Mouse (Mus musculus) adrenal gland, adult 18-20 months (tissue): ENCODE data around the gene Fat2. TPM values are rescaled to one million over a fixed set of nuclear protein-coding genes. Genes with fewer than 3 reads are reported as not detected.
A peak's percentile ranks its signal among the peaks of the same experiment; 100 is the strongest.

ENCODE experiments used
- DNase-seq, 2 experiments: peaks; one replicate each; pipeline ENCODE4 v3.0.0; 2021 to 2022; ENCODE audit warnings: low spot score in 2 of 2
- total RNA-seq, 2 experiments: library from RNA; stranded (reverse); gene quantifications; 1 replicate in 1 of 2; 2 replicates in 1 of 2; pipeline ENCODE4 v1.2.3; 2021

The Fat2 gene
- total RNA-seq, 2 experiments from 2014 or later, result 0.06 to 0.13 TPM

- no peak for DNase-seq
Measured at GRCm38 (mm10) chr11:55250527-55250926, 85.8 kb downstream of the Fat2 start.

- peak; percentile 45 to 69 for DNase-seq
Measured at GRCm38 (mm10) chr11:55240556-55240955, 95.8 kb downstream of the Fat2 start.

GRCm38 (mm10) chr11:55239496-55239895 lies 96.9 kb downstream of the Fat2 start:
- DNase-seq, result no peak

DNA sequence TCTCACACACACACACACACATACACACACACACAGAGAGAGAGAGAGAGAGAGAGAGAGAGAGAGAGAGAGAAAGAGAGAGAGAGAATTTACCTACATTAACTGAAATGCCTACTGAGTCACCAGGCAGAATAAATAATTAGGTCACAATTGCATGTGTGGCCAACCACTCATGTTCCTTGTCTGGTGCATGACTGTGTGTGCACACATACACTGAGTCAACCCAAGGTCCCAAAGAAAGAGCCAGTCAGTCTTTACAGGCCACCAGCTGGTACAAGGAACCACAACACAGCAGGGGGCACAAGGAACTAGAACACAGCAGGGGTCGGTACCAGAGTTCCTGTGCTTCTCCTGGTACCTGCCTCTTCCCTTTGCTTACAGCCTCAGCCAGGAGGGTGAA lies 99.5 kb downstream of the Fat2 start:
- no peak for DNase-seq

- no peak for DNase-seq
Measured at GRCm38 (mm10) chr11:55234791-55235190, 101.6 kb downstream of the Fat2 start.

DNA sequence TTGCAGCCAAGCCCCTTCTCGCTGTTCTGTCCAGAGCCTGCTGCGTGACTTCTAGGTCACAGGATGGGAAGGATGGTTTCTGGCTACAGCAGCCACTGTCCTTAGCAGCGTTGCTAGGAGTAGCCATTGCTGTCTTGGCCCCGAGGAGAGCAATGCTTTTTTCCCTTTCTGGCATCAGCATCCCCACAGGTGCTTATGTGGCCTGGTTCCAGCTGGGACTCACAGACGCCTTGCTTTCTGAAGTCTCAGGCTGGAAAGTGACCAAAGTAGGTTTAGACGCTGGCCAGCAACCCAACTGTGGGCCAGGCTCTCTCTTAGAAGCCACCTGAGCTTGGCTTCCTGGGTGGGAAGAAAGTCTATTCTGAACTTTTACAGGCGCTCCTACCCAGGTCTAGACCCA lies 102.1 kb downstream of the Fat2 start:
- no peak for DNase-seq

DNA sequence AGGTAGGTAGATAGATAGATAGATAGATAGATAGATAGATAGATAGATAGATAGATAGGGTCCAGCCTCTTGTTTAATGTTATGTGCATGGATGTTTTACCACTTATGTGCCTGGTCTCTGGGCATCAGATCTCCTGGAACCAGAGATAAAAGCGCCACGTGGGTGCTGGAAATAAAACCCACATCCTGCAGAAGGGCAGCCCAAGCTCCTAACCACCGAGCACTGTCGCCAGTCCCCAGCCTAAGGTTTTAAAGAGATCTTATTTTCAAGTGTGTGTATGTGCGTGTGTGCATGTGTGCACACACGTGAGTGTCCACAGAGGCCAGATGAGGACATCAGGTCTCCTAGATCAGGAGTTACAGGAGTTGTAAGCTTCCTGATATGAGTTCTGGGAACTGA lies 105.3 kb downstream of the Fat2 start:
- no peak for DNase-seq

- DNase-seq, result no peak
Measured at GRCm38 (mm10) chr11:55221306-55221705, 115.1 kb downstream of the Fat2 start.

DNA sequence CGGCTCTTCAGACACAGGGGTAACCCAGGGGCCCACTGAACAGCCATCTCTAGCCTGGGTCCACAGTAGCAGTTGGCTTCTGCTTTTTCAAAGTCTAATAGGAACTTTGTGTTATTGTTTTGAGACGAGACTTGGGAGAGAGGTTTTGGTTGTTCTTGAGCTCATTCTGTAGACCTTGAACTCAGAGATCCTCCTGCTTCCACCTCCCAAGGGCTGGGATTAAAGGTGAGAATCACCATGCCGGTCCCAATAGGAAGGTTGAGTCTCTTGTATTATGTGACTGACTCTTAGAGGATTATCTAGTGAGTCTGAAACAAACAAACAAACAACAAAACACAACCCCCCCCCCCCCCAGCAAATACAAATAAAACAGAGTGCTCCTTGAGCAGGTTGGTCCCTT lies 117.9 kb downstream of the Fat2 start:
- no peak for DNase-seq

DNA sequence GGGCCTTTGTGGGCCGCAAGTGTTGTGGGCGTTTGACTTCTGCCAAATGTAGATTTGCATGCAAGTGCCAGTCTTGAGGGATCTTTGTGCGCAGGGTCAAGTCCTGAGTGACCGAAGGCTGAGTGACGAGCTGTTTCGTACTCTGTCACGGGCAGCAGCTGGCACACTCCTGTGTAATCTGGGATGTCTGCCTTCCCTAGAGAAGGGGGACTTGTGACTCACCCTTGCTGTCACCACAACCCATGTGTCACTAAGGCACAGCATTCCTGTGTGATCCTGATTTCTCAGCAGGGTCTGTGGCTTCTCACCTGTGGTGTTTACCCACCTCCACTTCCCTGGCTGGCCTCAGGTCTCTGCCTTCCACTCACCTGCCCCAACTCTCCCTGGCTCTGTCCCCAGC lies 118.5 kb downstream of the Fat2 start:
- no peak for DNase-seq

- no peak for DNase-seq
Measured at GRCm38 (mm10) chr11:55217418-55217817, 118.9 kb downstream of the Fat2 start.

DNA sequence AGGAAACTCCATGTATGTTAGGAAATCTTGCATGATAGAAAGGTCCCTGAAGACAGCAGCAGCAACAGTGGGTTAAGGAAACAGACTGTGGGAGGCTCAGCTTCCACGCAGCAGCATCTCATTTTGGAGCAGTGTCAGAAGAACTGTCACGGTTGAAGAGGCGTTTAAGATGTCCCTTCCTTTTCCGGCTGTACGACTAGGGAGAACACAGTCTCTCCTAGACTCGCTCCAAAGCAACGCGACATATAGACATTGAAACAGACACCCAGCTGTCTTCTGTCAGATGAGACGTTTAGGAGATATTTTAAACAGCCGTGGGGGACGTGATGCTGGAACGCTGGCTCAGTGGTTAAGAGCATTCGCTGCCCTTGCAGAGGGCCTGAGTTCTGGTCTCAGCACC lies 119.5 kb downstream of the Fat2 start:
- no peak for DNase-seq

DNA sequence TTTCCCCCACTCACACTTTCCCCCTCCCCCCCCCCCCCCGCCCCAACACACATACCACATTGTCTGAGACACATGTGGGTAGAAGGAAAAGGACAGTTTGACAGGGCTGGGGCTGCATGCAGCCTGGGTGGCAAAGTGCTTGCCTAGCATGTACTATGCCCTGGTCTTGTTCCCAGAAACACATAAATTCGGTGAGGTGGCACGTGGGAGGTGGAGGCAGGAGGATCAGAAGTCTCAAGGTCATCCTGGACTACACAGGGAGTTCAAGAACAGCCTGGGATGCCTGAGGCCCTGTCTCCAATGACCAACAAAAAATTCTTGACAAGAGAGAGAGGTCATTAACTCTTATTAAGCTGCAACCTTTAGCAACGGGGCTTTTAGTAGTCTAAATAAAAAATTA lies 120.3 kb downstream of the Fat2 start:
- no peak for DNase-seq

- DNase-seq, result no peak
Measured at GRCm38 (mm10) chr11:55214978-55215377, 121.4 kb downstream of the Fat2 start.

DNA sequence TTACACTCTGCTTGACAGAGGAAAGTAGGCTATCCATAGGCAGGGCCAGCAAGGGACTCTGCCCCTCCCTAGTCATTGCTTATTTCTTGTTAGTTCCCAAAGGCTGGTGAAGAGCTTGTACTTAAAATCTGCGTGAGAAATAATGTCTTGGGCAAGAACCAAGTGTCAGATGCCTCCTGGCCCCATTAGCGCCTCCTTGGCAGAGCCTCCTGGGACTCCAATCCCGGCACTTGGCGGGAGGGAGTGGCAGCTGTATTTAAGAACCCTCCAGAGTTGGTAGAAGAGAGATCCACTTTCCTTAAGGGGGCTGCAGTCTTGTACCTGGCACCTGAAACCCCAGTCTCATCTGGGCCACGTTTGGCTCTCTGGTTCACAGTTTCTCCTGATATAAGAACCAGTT lies 122.2 kb downstream of the Fat2 start:
- DNase-seq, result no peak

DNA sequence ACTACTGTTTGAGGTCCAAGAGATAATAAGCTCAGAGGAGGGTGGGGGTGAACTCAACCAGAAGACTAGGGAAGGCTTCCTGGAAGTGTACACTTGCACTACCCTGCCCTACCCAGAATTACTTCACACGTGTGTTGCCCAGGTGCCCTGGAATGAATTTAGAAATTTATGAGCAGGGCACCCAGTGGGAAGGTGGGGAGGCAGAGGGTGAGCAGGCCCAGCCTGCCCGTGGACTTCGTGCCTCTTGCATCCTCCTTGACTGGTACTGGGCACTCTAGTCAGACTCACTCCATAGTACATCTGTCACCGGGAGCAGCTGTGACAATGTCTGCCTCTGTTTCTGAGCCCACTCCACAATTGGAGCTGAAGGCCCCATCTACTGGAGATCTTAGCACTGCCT lies 122.8 kb downstream of the Fat2 start:
- DNase-seq, result no peak

GRCm38 (mm10) chr11:55209626-55210353 lies 126.6 kb downstream of the Fat2 start:
- no peak for DNase-seq

- no peak for DNase-seq
Measured at GRCm38 (mm10) chr11:55209032-55209431, 127.3 kb downstream of the Fat2 start.

DNA sequence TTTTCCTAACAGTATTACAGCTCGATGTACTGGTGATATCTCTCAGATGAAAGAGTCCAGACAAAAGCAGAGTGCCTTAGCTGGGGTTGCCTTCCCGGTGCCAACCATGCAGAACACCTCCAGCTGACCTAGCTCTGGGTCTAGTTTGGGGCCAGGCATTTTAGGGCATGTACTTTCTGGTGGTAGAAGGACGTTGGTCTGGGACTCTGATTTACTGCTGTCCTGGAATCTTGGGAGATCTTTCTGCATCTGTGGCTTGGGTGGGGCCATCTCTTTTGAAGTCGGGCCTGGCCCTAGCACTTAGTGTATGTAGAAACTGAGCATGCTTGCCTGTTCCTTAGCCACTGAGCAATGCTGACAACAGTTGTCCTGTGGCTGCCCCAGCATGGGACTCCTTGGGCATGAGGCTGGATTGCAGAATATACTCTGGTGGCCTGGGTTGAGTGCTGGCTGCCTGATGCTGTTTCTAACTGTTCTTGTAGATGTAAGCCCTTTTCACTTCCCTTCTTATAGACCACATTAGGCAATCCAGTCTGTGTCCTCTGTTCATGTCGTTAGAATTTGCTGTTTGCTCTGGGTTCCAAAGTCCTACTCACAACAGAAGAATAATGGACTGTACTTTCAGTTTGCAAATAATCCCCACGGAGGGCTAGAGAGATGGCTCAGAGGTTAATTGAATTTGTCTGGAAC lies 128.2 kb downstream of the Fat2 start:
- no peak for DNase-seq

GRCm38 (mm10) chr11:55204602-55205001 lies 131.8 kb downstream of the Fat2 start:
- DNase-seq, result peak; percentile 18 to 40

- peak; percentile 98 to 99 for DNase-seq
Measured at GRCm38 (mm10) chr11:55204159-55204596, 132.2 kb downstream of the Fat2 start, which contains the start of gene Slc36a1. Gene Slc36a1, plus strand, starts transcription at chr11:55204350.
